Mouse (Mus musculus): ENCODE results near the gene Gatad2b. TPM values are rescaled to one million over a fixed set of nuclear protein-coding genes. Genes with fewer than 3 reads are reported as not detected.
"Not testable (repeated sequence)": the region's sequence is repeated elsewhere in the genome, so short reads cannot be mapped to it uniquely, and the experiment has no call there.

Gene Gatad2b
- polyA plus RNA-seq, 1 experiment from 2014 or later = 19.4 TPM

- no peak overlapping the region for H3K4me2 ChIP-seq (replicated peaks)
Measured at GRCm38 (mm10) chr3:90268971-90269370, 24.0 kb upstream of the Gatad2b start.

GRCm38 (mm10) chr3:90270784-90271183, 22.2 kb upstream of the Gatad2b start:
- no peak for ATAC-seq (ENCODE audit: low FRiP score, low read depth)
- peaks cover 12% of the 10 kb centered on the region for H3K4me1 ChIP-seq
- peaks cover 74% of the 10 kb centered on the region for H3K36me3 ChIP-seq
- WGBS = 94% methylated on average over 8 of the region's 8 CpGs
- no peak overlapping the region for H3K9ac ChIP-seq
- H3K27me3 ChIP-seq = no peaks in the 10 kb centered on the region
- H3K4me3 ChIP-seq = no peak overlapping the region
- no peak overlapping the region for H3K27ac ChIP-seq
- no peaks in the 10 kb centered on the region for H3K9me3 ChIP-seq
- no peak overlapping the region for H3K4me2 ChIP-seq (replicated peaks)

More at GRCm38 (mm10) chr3:90268971-90269370, 24.0 kb upstream of the Gatad2b start:
- H3K9ac ChIP-seq = no peak overlapping the region
- peaks cover 63% of the 10 kb centered on the region for H3K36me3 ChIP-seq
- no peak for ATAC-seq (ENCODE audit: low FRiP score, low read depth)
- 91% methylated on average over 16 of the region's 16 CpGs for WGBS
- no peak overlapping the region for H3K4me3 ChIP-seq
- peaks cover 14% of the 10 kb centered on the region for H3K4me1 ChIP-seq
- no peaks in the 10 kb centered on the region for H3K9me3 ChIP-seq
- H3K27ac ChIP-seq = no peak overlapping the region
- H3K27me3 ChIP-seq = no peaks in the 10 kb centered on the region

- 71% methylated on average over 9 of the region's 9 CpGs for WGBS
- Histone ChIP-seq H3K4me2 (replicated peaks) (no peak overlapping the region), H3K4me3 (no peak overlapping the region), H3K9ac (no peak overlapping the region), H3K27ac (no peak overlapping the region), H3K27me3 (no peaks in the 10 kb centered on the region), H3K36me3 (peaks cover 87% of the 10 kb centered on the region), H3K4me1 (no peaks in the 10 kb centered on the region), H3K9me3 (no peaks in the 10 kb centered on the region)
- ATAC-seq (ENCODE audit: low FRiP score, low read depth) = no peak
Measured at GRCm38 (mm10) chr3:90272170-90272569, 20.8 kb upstream of the Gatad2b start.

- Histone ChIP-seq H3K4me2 (replicated peaks) (no peak overlapping the region), H3K27me3 (no peaks in the 10 kb centered on the region), H3K9me3 (no peaks in the 10 kb centered on the region), H3K27ac (no peak overlapping the region), H3K4me1 (no peaks in the 10 kb centered on the region), H3K9ac (no peak overlapping the region), H3K36me3 (peaks cover 89% of the 10 kb centered on the region), H3K4me3 (no peak overlapping the region)
- 93% methylated on average over 22 of the region's 22 CpGs for WGBS
- no peak for ATAC-seq (ENCODE audit: low FRiP score, low read depth)
Measured at GRCm38 (mm10) chr3:90273855-90274254, 19.1 kb upstream of the Gatad2b start.

GRCm38 (mm10) chr3:90275286-90275685, 17.7 kb upstream of the Gatad2b start:
- WGBS = 91% methylated on average over 11 of the region's 11 CpGs
- no peaks in the 10 kb centered on the region for H3K4me1 ChIP-seq
- no peak for ATAC-seq (ENCODE audit: low FRiP score, low read depth)
- H3K9ac ChIP-seq = no peak overlapping the region
- H3K36me3 ChIP-seq = peaks cover 94% of the 10 kb centered on the region
- H3K9me3 ChIP-seq = no peaks in the 10 kb centered on the region
- H3K4me3 ChIP-seq = no peak overlapping the region
- no peak overlapping the region for H3K27ac ChIP-seq
- H3K4me2 ChIP-seq (replicated peaks) = no peak overlapping the region
- H3K27me3 ChIP-seq = no peaks in the 10 kb centered on the region

- 41% methylated on average over 12 of the region's 16 CpGs for WGBS
- peaks cover 90% of the 10 kb centered on the region for H3K36me3 ChIP-seq
- H3K9me3 ChIP-seq = no peaks in the 10 kb centered on the region
- no peaks in the 10 kb centered on the region for H3K27me3 ChIP-seq
- no peak overlapping the region for H3K27ac ChIP-seq
- no peak overlapping the region for H3K4me3 ChIP-seq
- no peak overlapping the region for H3K9ac ChIP-seq
- ATAC-seq (ENCODE audit: low FRiP score, low read depth) = no peak
- H3K4me1 ChIP-seq = no peaks in the 10 kb centered on the region
- H3K4me2 ChIP-seq (replicated peaks) = no peak overlapping the region
Measured at GRCm38 (mm10) chr3:90276858-90277257, 16.1 kb upstream of the Gatad2b start.

GRCm38 (mm10) chr3:90277793-90278192, 15.2 kb upstream of the Gatad2b start:
- no peak overlapping the region for H3K4me3 ChIP-seq
- H3K27ac ChIP-seq = no peak overlapping the region
- no peaks in the 10 kb centered on the region for H3K9me3 ChIP-seq
- H3K36me3 ChIP-seq = peaks cover 80% of the 10 kb centered on the region
- no peak overlapping the region for H3K9ac ChIP-seq
- no peak for ATAC-seq (ENCODE audit: low FRiP score, low read depth)
- whole genome bisulfite sequencing = 92% methylated on average over 9 of the region's 9 CpGs
- H3K4me1 ChIP-seq = no peaks in the 10 kb centered on the region
- H3K4me2 ChIP-seq (replicated peaks) = no peak overlapping the region
- H3K27me3 ChIP-seq = no peaks in the 10 kb centered on the region

GRCm38 (mm10) chr3:90278211-90278610, 14.8 kb upstream of the Gatad2b start:
- Histone ChIP-seq H3K36me3 (peaks cover 76% of the 10 kb centered on the region), H3K27me3 (no peaks in the 10 kb centered on the region), H3K4me3 (no peak overlapping the region), H3K4me1 (no peaks in the 10 kb centered on the region), H3K4me2 (replicated peaks) (no peak overlapping the region), H3K9ac (no peak overlapping the region), H3K9me3 (no peaks in the 10 kb centered on the region), H3K27ac (no peak overlapping the region)
- ATAC-seq (ENCODE audit: low FRiP score, low read depth) = no peak
- 95% methylated on average over 10 of the region's 10 CpGs for WGBS

- 89% methylated on average over 9 of the region's 9 CpGs for WGBS
- Histone ChIP-seq H3K9ac (no peak overlapping the region), H3K27me3 (no peaks in the 10 kb centered on the region), H3K4me3 (no peak overlapping the region), H3K4me1 (no peaks in the 10 kb centered on the region), H3K27ac (no peak overlapping the region), H3K4me2 (replicated peaks) (no peak overlapping the region), H3K9me3 (no peaks in the 10 kb centered on the region), H3K36me3 (peaks cover 66% of the 10 kb centered on the region)
- no peak for ATAC-seq (ENCODE audit: low FRiP score, low read depth)
Measured at GRCm38 (mm10) chr3:90279216-90279615, 13.8 kb upstream of the Gatad2b start.

GRCm38 (mm10) chr3:90279743-90280142, 13.2 kb upstream of the Gatad2b start:
- Histone ChIP-seq H3K4me3 (no peak overlapping the region), H3K9me3 (no peaks in the 10 kb centered on the region), H3K4me2 (replicated peaks) (no peak overlapping the region), H3K27ac (no peak overlapping the region), H3K4me1 (no peaks in the 10 kb centered on the region), H3K27me3 (no peaks in the 10 kb centered on the region), H3K9ac (no peak overlapping the region), H3K36me3 (peaks cover 63% of the 10 kb centered on the region)
- 90% methylated on average over 7 of the region's 7 CpGs for WGBS
- no peak for ATAC-seq (ENCODE audit: low FRiP score, low read depth)

- H3K36me3 ChIP-seq = peaks cover 54% of the 10 kb centered on the region
- no peak overlapping the region for H3K27ac ChIP-seq
- no peaks in the 10 kb centered on the region for H3K4me1 ChIP-seq
- H3K9ac ChIP-seq = no peak overlapping the region
- H3K4me3 ChIP-seq = no peak overlapping the region
- no peaks in the 10 kb centered on the region for H3K27me3 ChIP-seq
- no peak for ATAC-seq (ENCODE audit: low FRiP score, low read depth)
- no peak overlapping the region for H3K4me2 ChIP-seq (replicated peaks)
- no peaks in the 10 kb centered on the region for H3K9me3 ChIP-seq
- 90% methylated on average over 9 of the region's 9 CpGs for WGBS
Measured at GRCm38 (mm10) chr3:90280708-90281107, 12.3 kb upstream of the Gatad2b start.

GRCm38 (mm10) chr3:90284150-90284549, 8.8 kb upstream of the Gatad2b start:
- H3K9me3 ChIP-seq = no peaks in the 10 kb centered on the region
- H3K4me2 ChIP-seq (replicated peaks) = no peak overlapping the region
- ATAC-seq (ENCODE audit: low FRiP score, low read depth) = no peak
- H3K4me3 ChIP-seq = no peak overlapping the region
- no peaks in the 10 kb centered on the region for H3K27me3 ChIP-seq
- no peak overlapping the region for H3K9ac ChIP-seq
- H3K36me3 ChIP-seq = peaks cover 21% of the 10 kb centered on the region
- WGBS = 93% methylated on average over 2 of the region's 2 CpGs
- H3K4me1 ChIP-seq = no peaks in the 10 kb centered on the region
- H3K27ac ChIP-seq = no peak overlapping the region

- H3K4me2 ChIP-seq (replicated peaks); H3K4me1 ChIP-seq; H3K9me3 ChIP-seq; H3K27me3 ChIP-seq; ATAC-seq (ENCODE audit: low FRiP score, low read depth); H3K9ac ChIP-seq; H3K27ac ChIP-seq; H3K36me3 ChIP-seq; H3K4me3 ChIP-seq: not testable (repeated sequence)
- 64% methylated on average over 3 of the region's 3 CpGs for WGBS
Measured at GRCm38 (mm10) chr3:90289403-90289802, 3.6 kb upstream of the Gatad2b start.
